Mouse (Mus musculus) embryonic facial prominence, embryonic 15.5 days (tissue): ENCODE results near the gene Otof. TPM values are rescaled to one million over a fixed set of nuclear protein-coding genes. Genes with fewer than 3 reads are reported as not detected.
A peak's percentile ranks its signal among the peaks of the same experiment; 100 is the strongest.

Experiments
- ATAC-seq: fragments of 200-750 bp; cut with Nextera tagmentation; 2 replicates; pipeline ENCODE4 v1.8.0; 2017; ENCODE audit warnings: low read depth, moderate TSS enrichment; ENCODE audit not compliant: insufficient number of reproducible peaks, low FRiP score, low TSS enrichment
- H3K27ac ChIP-seq: fragments of 300-500 bp; sonication (generic); replicated peaks from 2 replicates; pipeline ENCODE4 v1.5.1; 2015; ENCODE audit warnings: mild to moderate bottlenecking, inconsistent platforms
- H3K27me3 ChIP-seq: fragments of 300-500 bp; sonication (generic); 2 replicates; pipeline ENCODE4 v1.6.1; 2015; ENCODE audit warnings: inconsistent platforms
- H3K36me3 ChIP-seq: fragments of 300-500 bp; sonication (generic); 2 replicates; pipeline ENCODE4 v1.6.1; 2015; ENCODE audit warnings: mild to moderate bottlenecking, inconsistent platforms
- H3K4me1 ChIP-seq: fragments of 300-500 bp; sonication (generic); 2 replicates; pipeline ENCODE4 v1.6.1; 2015; ENCODE audit warnings: inconsistent platforms
- H3K4me2 ChIP-seq: fragments of 300-500 bp; sonication (generic); replicated peaks from 2 replicates; pipeline ENCODE4 v1.6.1; 2015; ENCODE audit warnings: mild to moderate bottlenecking, inconsistent platforms
- H3K4me3 ChIP-seq: fragments of 300-500 bp; sonication (generic); replicated peaks from 2 replicates; pipeline ENCODE4 v1.5.1; 2015; ENCODE audit warnings: mild to moderate bottlenecking, inconsistent platforms
- H3K9ac ChIP-seq: fragments of 300-500 bp; sonication (generic); 2 replicates; pipeline ENCODE4 v1.6.1; 2015; ENCODE audit warnings: inconsistent platforms
- H3K9me3 ChIP-seq: fragments of 300-500 bp; sonication (generic); replicated peaks from 2 replicates; pipeline ENCODE4 v1.6.1; 2016; ENCODE audit warnings: inconsistent platforms
- WGBS: fragments of 180-500 bp; shearing (Covaris S2); methylation state at CpG from one replicate; pipeline ENCODE4 v1.1.7; 2015; 5-methylcytosine and 5-hydroxymethylcytosine counted together
- polyA plus RNA-seq: library from polyadenylated mRNA; unstranded; fragments of >200 nt; fragmentation: Nextera tagmentation; extraction: Ambion mirVana; gene quantifications from 2 replicates; pipeline ENCODE4 v1.2.1, GENCODE M21; 2015

The Otof gene
- polyA plus RNA-seq, 1 experiment from 2014 or later, result 1.2 TPM

DNA sequence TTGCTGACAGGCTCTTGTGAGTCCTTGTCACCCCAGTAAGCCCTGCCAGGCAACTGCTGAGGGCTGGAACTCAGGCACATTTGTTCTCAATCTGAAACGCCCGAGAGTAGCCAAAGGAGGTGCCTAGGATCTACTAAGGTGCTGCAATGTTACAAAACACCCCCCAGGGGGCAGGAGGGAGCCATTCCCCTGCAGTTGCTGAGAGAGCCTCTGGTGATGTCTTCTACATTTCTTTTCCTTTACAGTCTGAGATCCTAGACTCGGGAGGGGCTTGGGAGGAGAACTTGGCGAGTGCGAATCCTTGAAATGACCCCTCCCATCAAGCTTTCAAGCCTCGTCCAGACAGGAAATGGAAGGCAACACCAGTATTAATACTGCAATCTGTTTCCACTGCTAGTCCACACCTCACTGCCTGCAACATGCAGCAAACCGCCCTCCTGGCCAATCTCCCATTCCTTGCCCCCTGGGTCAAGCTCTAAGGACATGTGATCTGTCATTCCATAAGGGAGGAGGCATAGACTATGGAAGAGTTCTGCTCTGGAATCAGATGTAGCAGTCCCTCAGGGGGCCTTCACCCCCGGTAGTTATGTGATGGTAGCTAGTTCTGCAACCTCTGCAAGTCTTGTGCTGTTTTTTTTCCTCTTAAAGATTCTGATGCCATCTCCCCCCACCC is 38.0 kb downstream of the Otof start:
- Histone ChIP-seq H3K9ac (no peak overlapping the region), H3K4me2 (no peak overlapping the region), H3K4me3 (no peak overlapping the region), H3K27me3 (no peaks in the 10 kb centered on the region), H3K27ac (no peak overlapping the region), H3K4me1 (peaks cover 10% of the 10 kb centered on the region), H3K36me3 (no peaks in the 10 kb centered on the region), H3K9me3 (no peaks in the 10 kb centered on the region)
- ATAC-seq, result no peak
- 20% methylated on average over 8 of the region's 8 CpGs for WGBS

DNA sequence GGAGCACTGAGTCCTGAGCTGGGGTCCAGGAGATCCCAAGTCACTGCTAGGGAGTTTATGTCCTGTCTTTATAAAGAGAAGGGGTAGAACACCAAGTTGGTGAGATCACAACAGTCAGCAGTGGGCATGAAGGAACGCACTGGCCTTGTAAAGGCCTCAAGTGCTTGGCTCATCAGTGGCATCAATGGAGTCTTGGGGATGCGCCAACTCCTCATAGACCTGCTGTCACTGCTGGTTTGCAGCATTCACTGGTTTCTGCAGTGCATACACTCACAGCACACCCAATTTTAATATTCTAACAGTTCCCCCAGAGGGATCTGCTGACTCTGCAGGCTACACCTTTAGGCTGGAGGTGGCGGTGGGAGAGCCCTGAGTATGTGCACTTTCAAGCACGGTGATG is 38.6 kb downstream of the Otof start:
- Histone ChIP-seq H3K9ac (no peak overlapping the region), H3K4me3 (no peak overlapping the region), H3K4me2 (no peak overlapping the region), H3K27ac (no peak overlapping the region), H3K9me3 (no peaks in the 10 kb centered on the region), H3K36me3 (no peaks in the 10 kb centered on the region), H3K27me3 (no peaks in the 10 kb centered on the region), H3K4me1 (peaks cover 10% of the 10 kb centered on the region)
- WGBS, result 82% methylated on average over 4 of the region's 4 CpGs
- no peak for ATAC-seq

DNA sequence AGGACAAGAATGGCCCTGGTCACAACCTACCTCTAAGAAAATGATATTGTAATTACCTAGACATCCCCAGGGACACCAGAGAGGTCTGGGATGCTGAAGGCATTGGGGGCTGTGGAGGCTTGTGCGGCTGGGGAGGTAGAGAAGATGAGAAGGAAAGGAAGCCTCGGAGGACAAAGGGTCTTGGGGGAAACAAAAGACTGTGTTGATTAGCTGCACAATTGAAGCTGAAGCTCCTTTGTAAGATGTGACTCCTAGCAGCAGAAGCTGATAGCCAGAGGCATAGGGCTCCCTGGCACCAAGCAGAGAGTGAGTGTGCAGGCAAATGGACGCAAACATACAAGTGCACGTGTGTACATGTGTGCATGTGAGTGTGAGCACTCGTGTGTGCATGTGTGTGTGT is 45.1 kb downstream of the Otof start:
- Histone ChIP-seq H3K4me2 (no peak overlapping the region), H3K9me3 (no peaks in the 10 kb centered on the region), H3K27ac (no peak overlapping the region), H3K36me3 (no peaks in the 10 kb centered on the region), H3K4me1 (no peaks in the 10 kb centered on the region), H3K9ac (no peak overlapping the region), H3K27me3 (no peaks in the 10 kb centered on the region), H3K4me3 (no peak overlapping the region)
- ATAC-seq, result no peak
- WGBS, result 37% methylated on average over 5 of the region's 5 CpGs

DNA sequence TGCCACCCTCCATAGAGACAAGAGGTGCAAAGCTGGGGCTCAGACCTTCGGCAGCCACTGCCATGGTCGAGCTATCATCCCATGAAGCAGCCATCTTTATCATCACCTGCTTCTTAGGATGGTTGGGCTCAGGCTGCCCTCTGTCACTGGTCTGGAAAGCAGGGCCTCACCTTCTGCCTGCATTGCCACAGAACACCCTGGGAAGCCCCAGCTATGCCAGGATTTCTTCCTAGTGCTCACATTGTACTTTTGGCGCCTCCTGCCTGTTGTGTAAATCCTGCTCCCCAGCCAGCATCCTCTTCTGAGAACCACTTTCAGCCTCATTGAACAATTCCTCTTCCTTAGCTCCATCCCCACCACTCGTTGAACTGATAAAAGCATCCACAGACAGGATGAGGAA is 45.9 kb downstream of the Otof start:
- no peaks in the 10 kb centered on the region for H3K9me3 ChIP-seq
- H3K27me3 ChIP-seq, result no peaks in the 10 kb centered on the region
- no peak overlapping the region for H3K27ac ChIP-seq
- no peak overlapping the region for H3K4me2 ChIP-seq
- WGBS, result 68% methylated on average over 4 of the region's 4 CpGs
- ATAC-seq, result no peak
- no peak overlapping the region for H3K9ac ChIP-seq
- H3K4me1 ChIP-seq, result no peaks in the 10 kb centered on the region
- no peak overlapping the region for H3K4me3 ChIP-seq
- no peaks in the 10 kb centered on the region for H3K36me3 ChIP-seq

DNA sequence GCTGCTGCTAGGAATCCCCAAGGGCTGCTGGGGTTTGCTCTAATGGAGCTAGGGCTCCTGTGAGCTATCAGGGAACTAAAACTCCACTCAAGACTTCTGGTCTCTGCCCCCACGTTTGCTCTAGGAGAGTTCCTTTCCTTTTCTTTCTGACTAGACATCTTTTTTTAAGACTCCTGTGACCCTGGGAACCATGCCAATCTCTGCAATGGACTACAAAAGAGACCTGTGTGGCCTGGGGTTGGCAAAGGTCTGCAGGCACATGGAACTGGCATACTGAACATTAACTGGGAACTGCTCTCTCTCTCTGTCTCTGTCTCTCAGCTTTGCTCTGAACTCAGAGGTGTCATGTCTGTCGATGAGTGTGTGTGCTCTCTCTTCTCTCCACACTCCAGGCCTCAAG is 46.4 kb downstream of the Otof start:
- H3K27ac ChIP-seq, result no peak overlapping the region
- no peak overlapping the region for H3K4me3 ChIP-seq
- no peaks in the 10 kb centered on the region for H3K4me1 ChIP-seq
- ATAC-seq, result no peak
- no peaks in the 10 kb centered on the region for H3K36me3 ChIP-seq
- H3K9me3 ChIP-seq, result no peaks in the 10 kb centered on the region
- H3K4me2 ChIP-seq, result no peak overlapping the region
- H3K9ac ChIP-seq, result no peak overlapping the region
- 63% methylated on average over 2 of the region's 2 CpGs for WGBS
- H3K27me3 ChIP-seq, result no peaks in the 10 kb centered on the region

DNA sequence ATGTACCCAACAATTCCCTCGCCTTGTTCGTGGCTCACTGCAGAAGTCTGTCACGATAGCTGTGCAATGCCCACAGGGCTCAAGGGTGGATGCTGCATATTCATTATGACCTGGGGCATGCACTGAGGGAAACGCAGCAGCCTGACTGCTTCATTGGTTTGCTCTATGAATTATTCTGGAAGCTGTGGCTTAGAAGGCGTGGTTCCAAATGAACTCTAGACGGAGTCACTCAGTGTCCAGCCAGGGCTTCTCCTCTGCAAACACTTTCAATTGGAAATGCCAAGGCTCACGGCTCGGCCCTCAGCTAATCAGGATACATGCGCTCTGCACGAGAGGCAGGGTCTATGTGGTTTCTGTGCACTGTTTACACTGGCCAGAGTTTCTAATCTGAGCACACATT is 50.2 kb downstream of the Otof start:
- 0 out of 2 replicates have a peak, but pooled peaks cover 2% of the 10 kb centered on the region for H3K4me1 ChIP-seq
- no peak overlapping the region for H3K4me3 ChIP-seq
- WGBS, result 68% methylated on average over 10 of the region's 10 CpGs

DNA sequence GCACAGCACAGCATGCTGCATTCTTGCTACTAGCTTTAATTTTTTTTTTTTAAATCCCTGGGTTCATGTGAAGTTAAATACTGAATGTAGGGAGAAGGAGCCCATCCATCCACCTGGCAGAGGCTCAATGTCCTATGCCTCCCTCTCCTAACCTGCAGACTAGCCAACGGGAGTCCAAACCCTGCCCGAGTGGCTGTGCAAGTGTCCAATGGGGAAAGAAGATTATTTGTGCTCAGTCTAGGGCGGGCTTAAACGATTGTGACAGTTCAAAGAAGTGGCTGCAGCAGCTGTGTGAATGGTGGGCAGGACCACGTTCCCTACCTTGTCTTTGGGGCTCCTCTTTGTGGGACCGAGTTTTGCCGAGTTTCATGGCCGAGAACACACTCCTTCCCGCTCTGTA is 54.9 kb downstream of the Otof start:
- Histone ChIP-seq H3K36me3 (no peaks in the 10 kb centered on the region), H3K27me3 (no peaks in the 10 kb centered on the region), H3K27ac (no peak overlapping the region), H3K9ac (no peak overlapping the region), H3K4me2 (0 out of 2 replicates have a peak overlapping the region, but pooled peaks have one; percentile 6), H3K4me3 (no peak overlapping the region), H3K9me3 (no peaks in the 10 kb centered on the region), H3K4me1 (0 out of 2 replicates have a peak, but pooled peaks cover 3% of the 10 kb centered on the region)
- whole genome bisulfite sequencing, result 18% methylated on average over 9 of the region's 9 CpGs
- ATAC-seq, result no peak

More for the DNA sequence above, 50.2 kb downstream of the Otof start:
- no peak overlapping the region for H3K27ac ChIP-seq
- no peaks in the 10 kb centered on the region for H3K27me3 ChIP-seq
- ATAC-seq, result no peak
- no peaks in the 10 kb centered on the region for H3K36me3 ChIP-seq
- no peak overlapping the region for H3K4me2 ChIP-seq
- H3K9me3 ChIP-seq, result no peaks in the 10 kb centered on the region
- no peak overlapping the region for H3K9ac ChIP-seq

DNA sequence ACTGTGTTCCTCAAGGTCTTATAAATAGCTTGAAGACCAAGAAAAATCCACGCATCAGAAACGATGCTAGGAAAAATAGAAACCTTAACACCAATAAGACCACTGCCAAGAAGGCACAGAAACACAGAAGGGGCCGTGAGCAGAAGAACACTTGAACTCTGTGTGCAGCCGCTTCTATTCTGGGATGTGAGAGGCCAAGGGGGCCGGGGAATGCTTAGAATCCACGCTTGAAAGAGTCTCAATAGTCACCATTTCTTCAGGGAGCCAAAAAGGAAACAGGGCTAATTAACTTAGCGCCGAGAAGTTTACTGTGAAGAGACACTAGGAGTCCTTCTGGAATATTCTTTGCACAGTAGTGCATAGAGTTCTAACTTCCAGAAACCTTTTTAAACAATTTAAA is 60.6 kb downstream of the Otof start:
- WGBS, result 17% methylated on average over 8 of the region's 8 CpGs

DNA sequence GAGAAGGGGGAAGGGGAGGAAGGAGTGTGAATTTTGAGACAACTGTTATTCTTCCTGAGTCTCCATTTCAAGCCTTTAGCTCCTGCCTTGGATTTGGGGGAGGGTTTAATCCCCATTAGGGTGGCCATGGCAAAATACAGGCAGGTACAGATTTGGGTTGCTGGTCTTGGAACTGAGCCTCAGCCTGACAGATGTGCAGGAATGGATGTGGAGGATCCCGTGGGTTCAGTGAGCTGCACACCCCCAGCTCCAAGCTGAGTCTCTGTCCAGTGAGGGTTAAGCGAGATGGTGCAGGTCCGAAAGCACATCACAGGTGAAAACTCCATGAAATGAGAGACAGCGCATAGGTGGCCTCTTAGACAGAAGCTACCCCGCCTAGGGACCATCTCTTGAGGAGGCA is 61.2 kb downstream of the Otof start:
- 85% methylated on average over 5 of the region's 5 CpGs for WGBS
- H3K9ac ChIP-seq, result no peak overlapping the region

More for the DNA sequence above, 60.6 kb downstream of the Otof start:
- H3K27ac ChIP-seq, result 0 out of 2 replicates have a peak overlapping the region, but pooled peaks have one; percentile 39
- H3K9me3 ChIP-seq, result no peaks in the 10 kb centered on the region
- ATAC-seq, result no peak
- H3K4me2 ChIP-seq, result no peak overlapping the region
- no peak overlapping the region for H3K4me3 ChIP-seq
- no peaks in the 10 kb centered on the region for H3K27me3 ChIP-seq
- peaks cover 8% of the 10 kb centered on the region for H3K4me1 ChIP-seq
- no peak overlapping the region for H3K9ac ChIP-seq
- no peaks in the 10 kb centered on the region for H3K36me3 ChIP-seq

DNA sequence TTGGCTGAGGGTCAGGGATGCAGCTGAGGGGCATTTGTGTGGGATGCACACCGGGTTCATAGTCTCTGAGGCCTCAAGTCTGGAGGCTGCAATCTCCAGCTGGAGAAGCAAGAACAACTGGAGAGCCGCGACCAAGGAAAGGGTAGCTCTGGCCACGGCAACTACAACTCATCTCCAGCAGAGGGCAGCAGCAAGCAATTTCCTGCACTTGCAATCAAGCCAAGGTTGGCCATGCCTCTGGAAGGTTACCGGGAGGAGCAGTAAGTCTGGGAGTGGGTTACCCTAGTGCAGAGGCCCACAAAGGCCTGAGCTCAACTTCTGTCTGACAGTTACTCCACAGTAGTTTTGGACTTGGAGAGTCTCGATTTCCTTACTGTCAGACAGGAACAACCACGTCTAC is 70.3 kb downstream of the Otof start:
- Histone ChIP-seq H3K4me2 (no peak overlapping the region), H3K4me3 (no peak overlapping the region), H3K4me1 (0 out of 2 replicates have a peak, but pooled peaks cover 3% of the 10 kb centered on the region), H3K9me3 (no peaks in the 10 kb centered on the region), H3K27me3 (no peaks in the 10 kb centered on the region), H3K27ac (no peak overlapping the region), H3K9ac (no peak overlapping the region), H3K36me3 (no peaks in the 10 kb centered on the region)
- whole genome bisulfite sequencing, result 26% methylated on average over 7 of the region's 7 CpGs
- no peak for ATAC-seq

More for the DNA sequence above, 61.2 kb downstream of the Otof start:
- H3K4me1 ChIP-seq, result peaks cover 8% of the 10 kb centered on the region
- H3K4me2 ChIP-seq, result no peak overlapping the region
- no peaks in the 10 kb centered on the region for H3K27me3 ChIP-seq
- 0 out of 2 replicates have a peak overlapping the region, but pooled peaks have one; percentile 39 for H3K27ac ChIP-seq
- H3K9me3 ChIP-seq, result no peaks in the 10 kb centered on the region
- H3K36me3 ChIP-seq, result no peaks in the 10 kb centered on the region
- no peak for ATAC-seq
- H3K4me3 ChIP-seq, result no peak overlapping the region

DNA sequence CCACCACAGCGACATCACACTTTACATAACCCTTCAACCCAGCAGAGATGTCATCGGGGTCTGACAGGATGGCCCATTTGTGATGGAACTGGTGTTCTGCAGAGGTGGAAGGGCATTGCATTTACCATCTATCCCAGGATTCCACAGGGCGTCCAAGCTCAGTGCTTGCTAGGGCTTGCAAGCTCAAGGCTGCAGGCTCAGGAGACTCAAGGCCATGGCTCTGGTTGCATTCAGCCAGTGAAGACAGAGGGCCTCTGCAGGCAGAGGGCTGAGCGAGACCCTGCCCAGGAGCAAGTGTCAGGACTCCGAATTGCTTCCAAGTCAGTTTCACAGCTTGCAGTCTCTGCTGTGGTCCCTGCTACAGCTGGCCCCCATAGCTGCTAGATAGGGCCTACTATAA is 71.9 kb downstream of the Otof start:
- 82% methylated on average over 5 of the region's 5 CpGs for WGBS

DNA sequence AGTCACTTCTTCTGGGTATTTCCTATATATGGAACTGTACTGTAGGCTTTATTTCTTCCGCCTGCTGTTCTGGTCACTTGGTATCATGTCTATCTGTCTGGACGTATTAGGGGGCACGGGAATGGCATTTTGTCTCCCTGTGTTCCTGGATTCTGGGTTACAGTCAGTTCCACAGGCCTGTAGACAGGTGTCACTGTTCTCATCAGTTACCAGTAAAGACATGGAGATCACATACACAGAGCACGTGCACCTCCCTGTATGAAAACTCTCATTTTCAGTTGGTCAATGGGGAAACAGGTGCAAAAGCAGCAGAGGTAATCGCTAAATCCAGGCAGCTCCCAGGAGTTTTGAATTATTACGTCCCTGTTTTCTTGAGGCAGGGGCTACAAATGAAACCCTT is 74.0 kb downstream of the Otof start:
- Histone ChIP-seq H3K9ac (no peak overlapping the region), H3K27me3 (no peaks in the 10 kb centered on the region), H3K4me2 (no peak overlapping the region), H3K4me3 (no peak overlapping the region), H3K27ac (no peak overlapping the region), H3K9me3 (no peaks in the 10 kb centered on the region), H3K36me3 (no peaks in the 10 kb centered on the region), H3K4me1 (0 out of 2 replicates have a peak, but pooled peaks cover 3% of the 10 kb centered on the region)
- no peak for ATAC-seq
- WGBS, result 76% methylated on average over 6 of the region's 6 CpGs

More for the DNA sequence above, 71.9 kb downstream of the Otof start:
- Histone ChIP-seq H3K4me3 (no peak overlapping the region), H3K4me2 (no peak overlapping the region), H3K27me3 (no peaks in the 10 kb centered on the region), H3K4me1 (0 out of 2 replicates have a peak, but pooled peaks cover 3% of the 10 kb centered on the region), H3K9ac (no peak overlapping the region), H3K36me3 (no peaks in the 10 kb centered on the region), H3K9me3 (no peaks in the 10 kb centered on the region), H3K27ac (no peak overlapping the region)
- no peak for ATAC-seq
